Mouse (Mus musculus): ENCODE data around the gene Fgfr2. TPM values are rescaled to one million over a fixed set of nuclear protein-coding genes. Genes with fewer than 3 reads are reported as not detected.

Gene Fgfr2
- polyA plus RNA-seq, 1 experiment from 2014 or later, result 86.9 TPM

DNA sequence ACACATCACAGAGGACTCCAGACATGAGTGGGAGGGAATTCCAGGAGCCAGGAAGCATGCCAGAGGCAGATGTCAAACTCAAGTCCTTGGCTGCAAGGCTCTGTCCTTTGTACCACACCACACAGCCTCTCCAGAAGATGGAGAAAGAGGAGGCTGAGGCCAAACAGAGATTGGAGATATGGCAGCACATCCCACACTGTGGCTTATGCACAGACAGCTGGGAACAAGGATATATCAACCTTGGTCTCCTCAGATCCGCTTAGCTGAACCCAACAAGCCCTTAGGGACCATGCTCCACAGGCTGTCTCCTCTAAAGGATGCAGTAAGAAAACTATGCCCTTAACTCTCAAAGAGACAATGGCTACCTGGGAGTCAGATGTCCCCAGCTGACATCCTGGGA is 751.3 kb downstream of the Fgfr2 start:
- H3K9me3 ChIP-seq (ENCODE audit: control insufficient read depth, low read length), result no peaks in the 10 kb centered on the region
- ATAC-seq (ENCODE audit: insufficient read depth, low FRiP score, low TSS enrichment), result no peak
- H3K4me3 ChIP-seq (ENCODE audit: low read depth, low read length), result no peak overlapping the region
- no peaks in the 10 kb centered on the region for H3K27me3 ChIP-seq (ENCODE audit: control insufficient read depth, insufficient read depth, low read length)
- no peaks in the 10 kb centered on the region for H3K36me3 ChIP-seq (ENCODE audit: control insufficient read depth, insufficient read depth, low read length)
- no peak overlapping the region for H3K27ac ChIP-seq (ENCODE audit: low read depth, low read length)
- H3K4me1 ChIP-seq (ENCODE audit: control insufficient read depth, insufficient read depth, low read length), result peaks cover 6% of the 10 kb centered on the region
- 59% methylated on average over 1 of the region's 1 CpGs for WGBS
- no peak for DNase-seq (ENCODE audit: low spot score)
- no peak overlapping the region for H3K4me2 ChIP-seq (ENCODE audit: low read depth)
- H3K9ac ChIP-seq (ENCODE audit: low read length), result no peak overlapping the region

DNA sequence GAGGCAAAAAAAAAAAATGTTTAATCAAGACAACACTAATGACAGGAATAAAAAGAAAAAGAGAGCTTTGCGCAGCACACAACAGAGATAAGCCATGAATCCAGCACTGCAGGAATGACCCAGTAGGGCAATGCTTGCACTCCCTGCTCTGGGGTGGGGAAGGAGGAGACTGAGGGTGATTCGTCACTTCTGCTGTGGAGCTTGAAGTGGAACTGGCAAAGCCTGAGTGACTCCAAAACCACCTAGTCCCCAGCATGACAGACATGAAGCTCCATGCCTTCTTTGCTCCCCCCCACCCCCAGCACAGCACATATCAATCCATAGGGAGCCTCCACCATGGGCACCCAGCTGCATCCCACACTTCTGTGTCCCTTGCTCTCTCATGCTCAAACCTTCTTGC is 753.4 kb downstream of the Fgfr2 start:
- no peak overlapping the region for H3K27ac ChIP-seq (ENCODE audit: low read depth, low read length)
- ATAC-seq (ENCODE audit: insufficient read depth, low FRiP score, low TSS enrichment) (no peak), DNase-seq (ENCODE audit: low spot score) (no peak)
- H3K9ac ChIP-seq (ENCODE audit: low read length), result no peak overlapping the region
- H3K27me3 ChIP-seq (ENCODE audit: control insufficient read depth, insufficient read depth, low read length), result no peaks in the 10 kb centered on the region
- 83% methylated on average over 2 of the region's 2 CpGs for WGBS
- no peak overlapping the region for H3K4me3 ChIP-seq (ENCODE audit: low read depth, low read length)
- H3K9me3 ChIP-seq (ENCODE audit: control insufficient read depth, low read length), result no peaks in the 10 kb centered on the region
- peaks cover 6% of the 10 kb centered on the region for H3K4me1 ChIP-seq (ENCODE audit: control insufficient read depth, insufficient read depth, low read length)
- no peaks in the 10 kb centered on the region for H3K36me3 ChIP-seq (ENCODE audit: control insufficient read depth, insufficient read depth, low read length)
- H3K4me2 ChIP-seq (ENCODE audit: low read depth), result no peak overlapping the region

- no peak for DNase-seq (ENCODE audit: low spot score)
- H3K4me2 ChIP-seq (ENCODE audit: low read depth), result no peak overlapping the region
- no peak overlapping the region for H3K27ac ChIP-seq (ENCODE audit: low read depth, low read length)
- no peaks in the 10 kb centered on the region for H3K36me3 ChIP-seq (ENCODE audit: control insufficient read depth, insufficient read depth, low read length)
- no peaks in the 10 kb centered on the region for H3K27me3 ChIP-seq (ENCODE audit: control insufficient read depth, insufficient read depth, low read length)
- H3K9me3 ChIP-seq (ENCODE audit: control insufficient read depth, low read length), result no peaks in the 10 kb centered on the region
- no peak for ATAC-seq (ENCODE audit: insufficient read depth, low FRiP score, low TSS enrichment)
- 76% methylated on average over 6 of the region's 6 CpGs for WGBS
- H3K4me3 ChIP-seq (ENCODE audit: low read depth, low read length), result no peak overlapping the region
- no peak overlapping the region; the same call in 1 of the 2 replicates for H3K9ac ChIP-seq (ENCODE audit: low read length)
- H3K4me1 ChIP-seq (ENCODE audit: control insufficient read depth, insufficient read depth, low read length), result peaks cover 6% of the 10 kb centered on the region
Measured at GRCm38 (mm10) chr7:132368859-132369258, 754.3 kb downstream of the Fgfr2 start.

DNA sequence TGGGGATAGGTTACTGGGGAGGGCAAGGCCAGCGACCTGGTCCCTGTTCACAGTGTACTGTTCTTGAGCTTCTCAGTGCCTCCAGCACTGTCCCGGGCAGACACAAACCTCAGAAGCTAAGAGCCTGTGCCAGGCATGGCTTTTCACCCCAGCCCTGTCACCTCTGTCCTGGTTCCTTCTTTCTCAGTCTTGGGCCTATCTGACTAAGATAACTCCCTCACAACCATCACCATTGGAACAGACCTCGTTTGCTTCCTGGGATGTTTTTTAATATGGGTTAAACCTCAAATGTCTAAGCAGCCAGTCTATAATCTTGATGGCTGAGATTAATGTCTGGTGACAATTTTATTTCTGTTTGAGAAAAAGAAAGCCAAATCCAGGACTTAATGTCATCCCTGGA is 755.8 kb downstream of the Fgfr2 start:
- Histone ChIP-seq H3K36me3 (ENCODE audit: control insufficient read depth, insufficient read depth, low read length) (no peaks in the 10 kb centered on the region), H3K27ac (ENCODE audit: low read depth, low read length) (no peak overlapping the region), H3K9me3 (ENCODE audit: control insufficient read depth, low read length) (no peaks in the 10 kb centered on the region), H3K4me3 (ENCODE audit: low read depth, low read length) (no peak overlapping the region), H3K27me3 (ENCODE audit: control insufficient read depth, insufficient read depth, low read length) (no peaks in the 10 kb centered on the region), H3K4me1 (ENCODE audit: control insufficient read depth, insufficient read depth, low read length) (no peaks in the 10 kb centered on the region), H3K9ac (ENCODE audit: low read length) (no peak overlapping the region), H3K4me2 (ENCODE audit: low read depth) (no peak overlapping the region)
- DNase-seq (ENCODE audit: low spot score) (no peak), ATAC-seq (ENCODE audit: insufficient read depth, low FRiP score, low TSS enrichment) (no peak)
- WGBS, result 90% methylated on average over 3 of the region's 3 CpGs

- Histone ChIP-seq H3K9me3 (ENCODE audit: control insufficient read depth, low read length) (no peaks in the 10 kb centered on the region), H3K4me2 (ENCODE audit: low read depth) (no peak overlapping the region), H3K27me3 (ENCODE audit: control insufficient read depth, insufficient read depth, low read length) (no peaks in the 10 kb centered on the region), H3K4me3 (ENCODE audit: low read depth, low read length) (no peak overlapping the region), H3K27ac (ENCODE audit: low read depth, low read length) (no peak overlapping the region), H3K4me1 (ENCODE audit: control insufficient read depth, insufficient read depth, low read length) (no peaks in the 10 kb centered on the region), H3K36me3 (ENCODE audit: control insufficient read depth, insufficient read depth, low read length) (no peaks in the 10 kb centered on the region), H3K9ac (ENCODE audit: low read length) (no peak overlapping the region)
- no peak for ATAC-seq (ENCODE audit: insufficient read depth, low FRiP score, low TSS enrichment)
- WGBS, result 85% methylated on average over 5 of the region's 5 CpGs
- no peak for DNase-seq (ENCODE audit: low spot score)
Measured at GRCm38 (mm10) chr7:132365703-132366384, 757.3 kb downstream of the Fgfr2 start.

DNA sequence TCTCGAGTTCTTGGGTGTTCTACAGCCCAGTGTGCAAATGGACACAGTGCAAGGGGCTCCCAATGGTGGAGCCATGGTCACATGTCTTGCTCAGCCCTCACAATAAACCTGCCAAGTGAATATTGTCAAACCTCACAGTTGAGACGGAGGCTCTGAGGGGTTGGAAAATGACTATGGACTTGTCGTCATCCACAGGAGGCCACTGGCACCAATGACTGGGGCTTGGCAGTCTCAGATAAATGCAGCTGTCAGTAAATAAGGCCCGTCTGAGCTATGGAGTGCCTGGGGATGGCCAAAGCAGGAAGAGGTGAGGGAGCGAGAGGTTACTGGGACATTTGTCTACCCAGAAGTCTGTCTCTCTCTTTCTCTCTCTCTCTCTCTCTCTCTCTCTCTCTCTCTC is 758.0 kb downstream of the Fgfr2 start:
- H3K4me1 ChIP-seq (ENCODE audit: control insufficient read depth, insufficient read depth, low read length), result no peaks in the 10 kb centered on the region
- no peak overlapping the region for H3K4me3 ChIP-seq (ENCODE audit: low read depth, low read length)
- no peak overlapping the region for H3K4me2 ChIP-seq (ENCODE audit: low read depth)
- no peak for ATAC-seq (ENCODE audit: insufficient read depth, low FRiP score, low TSS enrichment)
- no peaks in the 10 kb centered on the region for H3K27me3 ChIP-seq (ENCODE audit: control insufficient read depth, insufficient read depth, low read length)
- no peak for DNase-seq (ENCODE audit: low spot score)
- no peaks in the 10 kb centered on the region for H3K36me3 ChIP-seq (ENCODE audit: control insufficient read depth, insufficient read depth, low read length)
- no peak overlapping the region for H3K27ac ChIP-seq (ENCODE audit: low read depth, low read length)
- no peaks in the 10 kb centered on the region for H3K9me3 ChIP-seq (ENCODE audit: control insufficient read depth, low read length)
- WGBS, result 85% methylated on average over 5 of the region's 5 CpGs
- no peak overlapping the region for H3K9ac ChIP-seq (ENCODE audit: low read length)

DNA sequence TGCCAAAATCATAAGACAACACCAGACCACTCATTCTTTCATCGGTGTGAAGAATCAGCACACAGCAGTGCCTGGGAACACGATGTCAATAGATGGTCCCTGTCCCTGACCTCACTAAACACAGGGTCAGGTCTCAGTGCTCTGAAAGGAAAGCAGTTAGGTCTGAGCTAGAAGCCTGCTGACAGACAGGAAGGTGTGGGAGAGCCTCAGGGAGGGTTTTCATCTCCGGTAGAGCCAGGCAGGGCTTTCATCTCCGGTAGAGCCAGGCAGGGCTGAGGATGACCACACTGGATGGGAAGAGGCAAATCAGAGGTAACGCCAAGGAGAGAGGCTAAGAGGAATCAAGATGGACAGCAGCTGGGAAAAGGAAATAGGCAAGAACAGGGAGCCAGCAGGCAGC is 758.6 kb downstream of the Fgfr2 start:
- Histone ChIP-seq H3K4me1 (ENCODE audit: control insufficient read depth, insufficient read depth, low read length) (no peaks in the 10 kb centered on the region), H3K27ac (ENCODE audit: low read depth, low read length) (no peak overlapping the region), H3K4me2 (ENCODE audit: low read depth) (no peak overlapping the region), H3K9ac (ENCODE audit: low read length) (no peak overlapping the region), H3K4me3 (ENCODE audit: low read depth, low read length) (no peak overlapping the region), H3K9me3 (ENCODE audit: control insufficient read depth, low read length) (no peaks in the 10 kb centered on the region), H3K36me3 (ENCODE audit: control insufficient read depth, insufficient read depth, low read length) (no peaks in the 10 kb centered on the region), H3K27me3 (ENCODE audit: control insufficient read depth, insufficient read depth, low read length) (no peaks in the 10 kb centered on the region)
- 73% methylated on average over 5 of the region's 5 CpGs for WGBS
- ATAC-seq (ENCODE audit: insufficient read depth, low FRiP score, low TSS enrichment) (no peak), DNase-seq (ENCODE audit: low spot score) (no peak)

DNA sequence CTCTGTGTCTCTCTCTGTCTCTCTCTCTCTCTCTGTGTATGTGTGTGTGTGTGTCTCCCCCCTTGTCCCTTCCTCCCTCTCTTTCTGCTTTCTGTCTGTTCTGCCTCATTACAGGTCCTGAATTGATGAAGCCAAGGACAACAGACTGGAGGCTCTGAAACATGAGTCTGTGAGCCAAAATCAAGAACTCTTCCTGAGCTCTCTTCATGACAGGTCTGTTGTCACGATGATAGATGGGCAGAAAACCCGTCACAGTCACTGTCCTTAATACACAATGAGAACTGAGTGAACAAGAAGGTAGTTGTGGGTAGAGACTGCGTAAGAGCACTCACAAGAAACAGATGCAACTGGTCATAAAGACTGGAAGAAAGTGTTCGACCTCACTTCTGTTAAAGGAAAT is 762.8 kb downstream of the Fgfr2 start:
- Histone ChIP-seq H3K36me3 (ENCODE audit: control insufficient read depth, insufficient read depth, low read length) (no peaks in the 10 kb centered on the region), H3K4me2 (ENCODE audit: low read depth) (no peak overlapping the region), H3K4me1 (ENCODE audit: control insufficient read depth, insufficient read depth, low read length) (0 out of 2 replicates have a peak, but pooled peaks cover 2% of the 10 kb centered on the region), H3K9ac (ENCODE audit: low read length) (no peak overlapping the region), H3K4me3 (ENCODE audit: low read depth, low read length) (no peak overlapping the region), H3K27ac (ENCODE audit: low read depth, low read length) (no peak overlapping the region), H3K9me3 (ENCODE audit: control insufficient read depth, low read length) (no peaks in the 10 kb centered on the region), H3K27me3 (ENCODE audit: control insufficient read depth, insufficient read depth, low read length) (no peaks in the 10 kb centered on the region)
- WGBS, result 69% methylated on average over 4 of the region's 4 CpGs
- ATAC-seq (ENCODE audit: insufficient read depth, low FRiP score, low TSS enrichment), result no peak
- DNase-seq (ENCODE audit: low spot score), result no peak

GRCm38 (mm10) chr7:132358709-132359108 is 764.4 kb downstream of the Fgfr2 start:
- Histone ChIP-seq H3K4me1 (ENCODE audit: control insufficient read depth, insufficient read depth, low read length) (0 out of 2 replicates have a peak, but pooled peaks cover 2% of the 10 kb centered on the region), H3K9me3 (ENCODE audit: control insufficient read depth, low read length) (no peaks in the 10 kb centered on the region), H3K4me2 (ENCODE audit: low read depth) (no peak overlapping the region), H3K9ac (ENCODE audit: low read length) (no peak overlapping the region), H3K27ac (ENCODE audit: low read depth, low read length) (no peak overlapping the region), H3K36me3 (ENCODE audit: control insufficient read depth, insufficient read depth, low read length) (no peaks in the 10 kb centered on the region), H3K4me3 (ENCODE audit: low read depth, low read length) (no peak overlapping the region), H3K27me3 (ENCODE audit: control insufficient read depth, insufficient read depth, low read length) (no peaks in the 10 kb centered on the region)
- DNase-seq (ENCODE audit: low spot score) (no peak), ATAC-seq (ENCODE audit: insufficient read depth, low FRiP score, low TSS enrichment) (no peak)
- WGBS, result 41% methylated on average over 4 of the region's 4 CpGs
